Mouse (Mus musculus): ENCODE results near the gene Dennd4c.
"Not testable (repeated sequence)": the region's sequence is repeated elsewhere in the genome, so short reads cannot be mapped to it uniquely, and the experiment has no call there.

GRCm38 (mm10) chr4:86841141-86841540, 92.8 kb downstream of the Dennd4c start:
- not testable (repeated sequence) for TF ChIP-seq POLR2A (IDR thresholded peaks at IDR 0.05; ENCODE audit: borderline replicate concordance, low read depth, low read length); CTCF (IDR thresholded peaks at IDR 0.05; ENCODE audit: low read depth, low read length)

Measured in bone marrow macrophage, adult 2 months (primary cell).